Mouse (Mus musculus): ENCODE measurements around the gene Prdm16.

DNA sequence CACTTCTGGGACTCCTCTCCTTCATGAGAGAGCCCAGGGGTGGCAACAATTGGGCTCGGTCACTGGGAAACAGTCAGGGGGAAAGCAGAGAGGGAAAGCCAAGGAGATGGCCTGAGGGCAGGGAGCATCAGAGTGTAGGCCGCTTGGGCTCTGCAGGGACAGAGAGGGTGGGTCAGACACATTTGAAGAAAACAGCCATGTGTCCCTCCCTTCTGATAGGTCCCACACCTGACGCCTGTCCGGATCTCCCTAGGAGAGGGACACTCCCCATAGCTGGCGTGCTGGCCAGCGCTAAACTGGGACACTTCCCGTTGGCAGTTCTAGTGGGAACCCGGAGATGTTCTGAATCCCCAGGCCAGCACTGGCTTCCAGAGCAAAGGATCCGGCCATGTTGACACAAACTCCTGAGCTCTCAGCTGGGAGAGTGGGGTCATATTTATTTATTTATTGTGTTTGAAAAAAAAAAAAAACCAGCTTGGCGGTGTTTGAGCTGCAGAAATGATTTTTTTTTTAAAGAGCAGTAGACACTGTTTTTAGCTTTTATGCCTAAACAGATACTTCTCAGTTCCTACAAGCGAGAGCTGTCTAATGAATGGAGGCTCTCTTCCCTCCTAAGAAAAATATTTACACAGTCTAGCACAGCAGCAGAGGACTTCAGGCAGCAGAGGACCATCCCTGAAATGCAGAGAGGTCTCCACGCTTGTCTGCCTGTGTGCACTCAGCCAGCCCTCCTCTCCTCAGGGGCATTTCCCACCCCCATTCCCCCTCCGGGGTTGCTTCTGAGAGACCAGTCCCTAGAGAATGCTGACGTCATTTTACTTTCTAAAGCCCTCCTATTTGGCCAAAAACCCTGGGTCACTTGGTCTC is 154.7 kb downstream of the Prdm16 start:
- TF ChIP-seq USF1 (IDR thresholded peaks at IDR 0.05; ENCODE audit: low read depth) (no peak), POLR2A (IDR thresholded peaks at IDR 0.05; ENCODE audit: insufficient read length, low read depth) (no peak), E2F4 (IDR thresholded peaks at IDR 0.05; ENCODE audit: insufficient read depth) (no peak), MAX (IDR thresholded peaks at IDR 0.05; ENCODE audit: low read depth) (no peak), CEBPB (IDR thresholded peaks at IDR 0.05; ENCODE audit: insufficient read depth, poor library complexity, severe bottlenecking) (no peak), TCF12 (IDR thresholded peaks at IDR 0.05; ENCODE audit: insufficient read depth, poor library complexity, severe bottlenecking) (no peak), TCF3 (IDR thresholded peaks at IDR 0.05; ENCODE audit: insufficient read length, low read depth) (no peak)

Data from myocyte (in vitro differentiated cells).